Mouse (Mus musculus): ENCODE results near the gene Wdpcp. TPM values are rescaled to one million over a fixed set of nuclear protein-coding genes. Genes with fewer than 3 reads are reported as not detected.

Gene Wdpcp
- polyA plus RNA-seq, 1 experiment from 2014 or later: 11.8 TPM

- Histone ChIP-seq H3K27me3 (no peaks in the 10 kb centered on the region), H3K9ac (no peak overlapping the region), H3K4me3 (replicated peaks) (no peak overlapping the region), H3K27ac (no peak overlapping the region), H3K4me2 (no peak overlapping the region), H3K4me1 (no peaks in the 10 kb centered on the region), H3K9me3 (replicated peaks) (no peaks in the 10 kb centered on the region), H3K36me3 (no peaks in the 10 kb centered on the region)
- WGBS: 80% methylated on average over 2 of the region's 2 CpGs
- no peak for ATAC-seq (replicated peaks; ENCODE audit: low FRiP score)
These were observed 118.7 kb downstream of the Wdpcp start for GRCm38 (mm10) chr11:21690730-21691129.

GRCm38 (mm10) chr11:21694087-21694486 lies 122.1 kb downstream of the Wdpcp start:
- no peak overlapping the region for H3K9ac ChIP-seq
- H3K27ac ChIP-seq: no peak overlapping the region
- no peak overlapping the region for H3K4me2 ChIP-seq
- H3K36me3 ChIP-seq: no peaks in the 10 kb centered on the region
- H3K27me3 ChIP-seq: no peaks in the 10 kb centered on the region
- ATAC-seq (replicated peaks; ENCODE audit: low FRiP score): no peak
- no peaks in the 10 kb centered on the region for H3K9me3 ChIP-seq (replicated peaks)
- 90% methylated on average over 6 of the region's 6 CpGs for WGBS
- no peak overlapping the region for H3K4me3 ChIP-seq (replicated peaks)
- no peaks in the 10 kb centered on the region for H3K4me1 ChIP-seq

- no peak overlapping the region for H3K4me2 ChIP-seq
- H3K4me1 ChIP-seq: no peaks in the 10 kb centered on the region
- no peak for ATAC-seq (replicated peaks; ENCODE audit: low FRiP score)
- H3K4me3 ChIP-seq (replicated peaks): no peak overlapping the region
- H3K9ac ChIP-seq: no peak overlapping the region
- H3K27me3 ChIP-seq: no peaks in the 10 kb centered on the region
- no peaks in the 10 kb centered on the region for H3K36me3 ChIP-seq
- no peak overlapping the region for H3K27ac ChIP-seq
- H3K9me3 ChIP-seq (replicated peaks): no peaks in the 10 kb centered on the region
- WGBS: 77% methylated on average over 3 of the region's 3 CpGs
These were observed 125.6 kb downstream of the Wdpcp start for GRCm38 (mm10) chr11:21697642-21698041.

- Histone ChIP-seq H3K9ac (no peak overlapping the region), H3K4me2 (no peak overlapping the region), H3K4me3 (replicated peaks) (no peak overlapping the region), H3K4me1 (no peaks in the 10 kb centered on the region), H3K36me3 (peaks cover 8% of the 10 kb centered on the region; the same call in 1 of the 2 replicates), H3K27me3 (no peaks in the 10 kb centered on the region), H3K27ac (no peak overlapping the region), H3K9me3 (replicated peaks) (no peaks in the 10 kb centered on the region)
- ATAC-seq (replicated peaks; ENCODE audit: low FRiP score): no peak
These were observed 141.5 kb downstream of the Wdpcp start for GRCm38 (mm10) chr11:21713508-21713907.

- Histone ChIP-seq H3K4me3 (replicated peaks) (no peak overlapping the region), H3K4me1 (no peaks in the 10 kb centered on the region), H3K27ac (no peak overlapping the region), H3K9ac (no peak overlapping the region), H3K27me3 (no peaks in the 10 kb centered on the region), H3K9me3 (replicated peaks) (no peaks in the 10 kb centered on the region), H3K36me3 (peaks cover 8% of the 10 kb centered on the region; the same call in 1 of the 2 replicates), H3K4me2 (no peak overlapping the region)
- WGBS: 95% methylated on average over 1 of the region's 1 CpGs
- no peak for ATAC-seq (replicated peaks; ENCODE audit: low FRiP score)
These were observed 142.0 kb downstream of the Wdpcp start for GRCm38 (mm10) chr11:21714065-21714464.

GRCm38 (mm10) chr11:21726329-21726728 lies 154.3 kb downstream of the Wdpcp start:
- H3K4me3 ChIP-seq (replicated peaks): no peak overlapping the region
- WGBS: 84% methylated on average over 1 of the region's 1 CpGs

GRCm38 (mm10) chr11:21729056-21729455 lies 157.0 kb downstream of the Wdpcp start:
- H3K4me2 ChIP-seq: no peak overlapping the region
- no peak overlapping the region for H3K4me3 ChIP-seq (replicated peaks)
- no peaks in the 10 kb centered on the region for H3K9me3 ChIP-seq (replicated peaks)
- no peaks in the 10 kb centered on the region for H3K4me1 ChIP-seq
- H3K27me3 ChIP-seq: no peaks in the 10 kb centered on the region
- ATAC-seq (replicated peaks; ENCODE audit: low FRiP score): no peak
- H3K9ac ChIP-seq: no peak overlapping the region
- WGBS: 67% methylated on average over 5 of the region's 5 CpGs
- H3K36me3 ChIP-seq: no peaks in the 10 kb centered on the region
- no peak overlapping the region for H3K27ac ChIP-seq

More at GRCm38 (mm10) chr11:21726329-21726728, 154.3 kb downstream of the Wdpcp start:
- H3K9me3 ChIP-seq (replicated peaks): no peaks in the 10 kb centered on the region
- no peak overlapping the region for H3K27ac ChIP-seq
- H3K36me3 ChIP-seq: no peaks in the 10 kb centered on the region
- H3K27me3 ChIP-seq: no peaks in the 10 kb centered on the region
- H3K4me2 ChIP-seq: no peak overlapping the region
- no peaks in the 10 kb centered on the region for H3K4me1 ChIP-seq
- no peak overlapping the region for H3K9ac ChIP-seq
- ATAC-seq (replicated peaks; ENCODE audit: low FRiP score): no peak

- Histone ChIP-seq H3K27ac (no peak overlapping the region), H3K4me3 (replicated peaks) (no peak overlapping the region), H3K4me1 (no peaks in the 10 kb centered on the region), H3K9me3 (replicated peaks) (no peaks in the 10 kb centered on the region), H3K4me2 (no peak overlapping the region), H3K9ac (no peak overlapping the region), H3K36me3 (no peaks in the 10 kb centered on the region), H3K27me3 (no peaks in the 10 kb centered on the region)
- ATAC-seq (replicated peaks; ENCODE audit: low FRiP score): no peak
- WGBS: 84% methylated on average over 6 of the region's 6 CpGs
These were observed 157.9 kb downstream of the Wdpcp start for GRCm38 (mm10) chr11:21729961-21730360.

GRCm38 (mm10) chr11:21735272-21735671 lies 163.2 kb downstream of the Wdpcp start:
- H3K4me2 ChIP-seq: no peak overlapping the region
- H3K9ac ChIP-seq: no peak overlapping the region
- no peak overlapping the region for H3K4me3 ChIP-seq (replicated peaks)
- no peaks in the 10 kb centered on the region for H3K27me3 ChIP-seq
- 66% methylated on average over 6 of the region's 6 CpGs for WGBS
- no peaks in the 10 kb centered on the region for H3K36me3 ChIP-seq
- no peaks in the 10 kb centered on the region for H3K9me3 ChIP-seq (replicated peaks)
- H3K27ac ChIP-seq: no peak overlapping the region
- no peak for ATAC-seq (replicated peaks; ENCODE audit: low FRiP score)
- H3K4me1 ChIP-seq: no peaks in the 10 kb centered on the region

GRCm38 (mm10) chr11:21749487-21749886 lies 177.5 kb downstream of the Wdpcp start:
- Histone ChIP-seq H3K36me3 (no peaks in the 10 kb centered on the region), H3K27me3 (no peaks in the 10 kb centered on the region), H3K9me3 (replicated peaks) (no peaks in the 10 kb centered on the region), H3K27ac (no peak overlapping the region), H3K4me1 (no peaks in the 10 kb centered on the region), H3K4me2 (no peak overlapping the region), H3K9ac (no peak overlapping the region), H3K4me3 (replicated peaks) (no peak overlapping the region)
- ATAC-seq (replicated peaks; ENCODE audit: low FRiP score): no peak
- 64% methylated on average over 4 of the region's 4 CpGs for WGBS

GRCm38 (mm10) chr11:21763201-21763600 lies 191.2 kb downstream of the Wdpcp start:
- no peak overlapping the region for H3K4me3 ChIP-seq (replicated peaks)
- no peak overlapping the region for H3K4me2 ChIP-seq
- no peaks in the 10 kb centered on the region for H3K27me3 ChIP-seq
- H3K9me3 ChIP-seq (replicated peaks): no peaks in the 10 kb centered on the region
- no peak overlapping the region for H3K27ac ChIP-seq
- no peak for ATAC-seq (replicated peaks; ENCODE audit: low FRiP score)
- no peak overlapping the region for H3K9ac ChIP-seq
- WGBS: 94% methylated on average over 4 of the region's 4 CpGs
- no peaks in the 10 kb centered on the region for H3K36me3 ChIP-seq
- H3K4me1 ChIP-seq: no peaks in the 10 kb centered on the region

- Histone ChIP-seq H3K4me1 (no peaks in the 10 kb centered on the region), H3K4me2 (no peak overlapping the region), H3K4me3 (replicated peaks) (no peak overlapping the region), H3K36me3 (no peaks in the 10 kb centered on the region), H3K9me3 (replicated peaks) (0 out of 2 replicates have a peak, but pooled peaks cover 3% of the 10 kb centered on the region), H3K27me3 (no peaks in the 10 kb centered on the region), H3K9ac (no peak overlapping the region), H3K27ac (no peak overlapping the region)
- ATAC-seq (replicated peaks; ENCODE audit: low FRiP score): no peak
- WGBS: 89% methylated on average over 3 of the region's 3 CpGs
These were observed 216.8 kb downstream of the Wdpcp start for GRCm38 (mm10) chr11:21788831-21789230.

GRCm38 (mm10) chr11:21824941-21825340 lies 252.9 kb downstream of the Wdpcp start:
- Histone ChIP-seq H3K27ac (no peak overlapping the region), H3K9me3 (replicated peaks) (no peaks in the 10 kb centered on the region), H3K4me3 (replicated peaks) (no peak overlapping the region), H3K9ac (no peak overlapping the region), H3K4me1 (0 out of 2 replicates have a peak, but pooled peaks cover 3% of the 10 kb centered on the region), H3K27me3 (no peaks in the 10 kb centered on the region), H3K36me3 (no peaks in the 10 kb centered on the region), H3K4me2 (no peak overlapping the region)
- no peak for ATAC-seq (replicated peaks; ENCODE audit: low FRiP score)
- 87% methylated on average over 3 of the region's 3 CpGs for WGBS

Data from kidney, embryonic 15.5 days (tissue).